Comparison of ENCODE assay signal across 30 mouse cellular contexts in the genomic region with DNA sequence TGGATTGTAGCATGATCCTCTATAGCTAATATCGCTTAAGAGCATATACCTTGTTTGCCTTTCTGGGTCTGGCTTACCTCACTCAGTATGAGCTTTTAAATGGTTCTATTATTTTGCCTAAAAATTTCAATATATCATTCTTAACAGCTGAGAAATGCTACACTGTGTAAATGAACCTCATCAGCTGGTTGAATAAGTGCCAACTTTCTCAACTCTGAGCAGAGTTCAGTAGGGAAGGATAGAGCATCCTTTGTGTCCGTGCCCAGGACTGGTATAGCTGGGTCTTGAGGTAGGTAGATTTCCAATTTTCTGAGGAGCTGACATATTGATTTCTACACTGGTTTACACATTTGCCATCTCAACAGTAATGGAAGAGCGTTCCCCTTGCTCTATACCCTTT.
"Had no signal": no experiment of that assay in that cellular context is flagged by ENCODE, and none has a peak within 500 bp of the region (broad histone marks: within the 10 kb centered on the region; RNA-seq: fewer than 3 reads in every experiment).

No protein-coding gene starts in this region.

- H3K4me2 ChIP-seq: limb, embryonic 12.5 days; limb, embryonic 13.5 days; liver, embryonic 11.5 days; liver, embryonic 12.5 days; liver, embryonic 13.5 days; liver, embryonic 15.5 days; lung, embryonic 14.5 days; lung, embryonic 15.5 days; midbrain, embryonic 11.5 days; midbrain, embryonic 12.5 days; midbrain, embryonic 13.5 days; midbrain, embryonic 15.5 days had no signal

- ATAC-seq: liver, embryonic 12.5 days; liver, postnatal 0 days; lung, postnatal 0 days; midbrain, embryonic 13.5 days; midbrain, embryonic 15.5 days; midbrain, embryonic 16.5 days had no signal

- H3K4me3 ChIP-seq: left cerebral cortex, adult 2 months; limb, embryonic 12.5 days; limb, embryonic 13.5 days; liver, embryonic 12.5 days; liver, embryonic 13.5 days; liver, embryonic 15.5 days; lung, embryonic 15.5 days; megakaryocyte, embryonic 14.5 days; midbrain, embryonic 10.5 days; midbrain, embryonic 12.5 days; midbrain, embryonic 13.5 days; midbrain, embryonic 15.5 days; myocyte had no signal

- H3K4me1 ChIP-seq: limb, embryonic 12.5 days; limb, embryonic 13.5 days; liver, embryonic 12.5 days; liver, embryonic 13.5 days; liver, embryonic 15.5 days; lung, embryonic 15.5 days; megakaryocyte, embryonic 14.5 days; midbrain, embryonic 10.5 days; midbrain, embryonic 12.5 days; midbrain, embryonic 13.5 days; midbrain, embryonic 15.5 days had no signal

- DNase-seq: left cerebral cortex, postnatal 4 days; liver; liver, embryonic 13.5 days; liver, postnatal 0 days; lung, adult 18-20 months; lung, adult 2 months; lung, embryonic 14.5 days; lung, postnatal 10 days; lung, postnatal 14 days; lung, postnatal 36 days; lung, postnatal 4 days; midbrain, embryonic 14.5 days had no signal

- H3K9me3 ChIP-seq: limb, embryonic 12.5 days; limb, embryonic 13.5 days; liver, embryonic 12.5 days; liver, embryonic 13.5 days; liver, embryonic 15.5 days; lung, embryonic 15.5 days; midbrain, embryonic 10.5 days; midbrain, embryonic 12.5 days; midbrain, embryonic 13.5 days; midbrain, embryonic 15.5 days had no signal

- H3K27ac ChIP-seq: left cerebral cortex, adult 2 months; limb, embryonic 12.5 days; limb, embryonic 13.5 days; liver, embryonic 12.5 days; liver, embryonic 13.5 days; liver, embryonic 14.5 days; liver, embryonic 15.5 days; lung, embryonic 15.5 days; macrophage; midbrain, embryonic 10.5 days; midbrain, embryonic 12.5 days; midbrain, embryonic 13.5 days; midbrain, embryonic 15.5 days had no signal

- H3K9ac ChIP-seq: limb, embryonic 12.5 days; limb, embryonic 13.5 days; liver, embryonic 12.5 days; liver, embryonic 13.5 days; liver, embryonic 14.5 days; liver, embryonic 15.5 days; liver, postnatal 0 days; lung, embryonic 14.5 days; lung, embryonic 15.5 days; midbrain, embryonic 12.5 days; midbrain, embryonic 13.5 days; midbrain, embryonic 15.5 days had no signal

- H3K27me3 ChIP-seq: limb, embryonic 12.5 days; limb, embryonic 13.5 days; liver, embryonic 12.5 days; liver, embryonic 13.5 days; liver, embryonic 15.5 days; lung, embryonic 15.5 days; megakaryocyte, embryonic 14.5 days; midbrain, embryonic 12.5 days; midbrain, embryonic 13.5 days; midbrain, embryonic 15.5 days had no signal

- H3K36me3 ChIP-seq: limb, embryonic 12.5 days; limb, embryonic 13.5 days; liver, embryonic 12.5 days; liver, embryonic 13.5 days; liver, embryonic 15.5 days; lung, embryonic 15.5 days; midbrain, embryonic 10.5 days; midbrain, embryonic 12.5 days; midbrain, embryonic 13.5 days; midbrain, embryonic 15.5 days had no signal
